ENCODE assay signal across 11 mouse cellular contexts in the genomic region with DNA sequence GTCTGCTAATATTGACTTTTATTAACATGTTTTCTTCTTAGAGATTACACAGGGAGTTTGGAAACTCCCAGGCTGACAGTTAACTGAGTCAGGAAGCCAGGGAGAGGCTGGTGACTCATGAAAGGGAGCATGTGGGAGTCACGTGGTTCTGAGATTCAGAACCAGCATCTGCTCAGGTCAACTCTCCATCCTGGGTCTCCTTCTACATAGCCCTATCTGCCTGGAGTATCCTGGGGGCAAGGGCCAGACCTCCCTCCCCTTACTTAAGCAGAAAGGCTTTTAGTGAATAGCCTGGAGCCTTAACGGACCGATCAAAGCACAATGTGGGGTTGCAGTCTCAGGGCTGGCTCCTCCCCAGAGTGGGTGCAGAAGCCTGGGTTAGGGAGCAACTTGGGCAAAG. TPM values are rescaled to one million over a fixed set of nuclear protein-coding genes. Genes with fewer than 3 reads are reported as not detected.
DNase-seq lines count a peak whose midpoint lies in the region; ATAC-seq and TF ChIP-seq lines count a peak whose summit lies in the region.
"Had no signal": no experiment of that assay in that cellular context is flagged by ENCODE, and none has a peak within 500 bp of the region (broad histone marks: within the 10 kb centered on the region; RNA-seq: fewer than 3 reads in every experiment).

No protein-coding gene starts in this region.

- no peaks in the 10 kb centered on the region for H3K9me3 ChIP-seq in forebrain, postnatal 0 days (ENCODE audit: low read length)
- no peaks in the 10 kb centered on the region for H3K9me3 ChIP-seq in forebrain, embryonic 10.5 days
- H3K9me3 ChIP-seq in stomach, postnatal 0 days (ENCODE audit: control insufficient read depth, low read length): no peaks in the 10 kb centered on the region
- H3K9me3 ChIP-seq: forebrain, embryonic 13.5 days; limb, embryonic 13.5 days had no signal

- H3K4me1 ChIP-seq in forebrain, postnatal 0 days (ENCODE audit: insufficient read depth): 0 out of 2 replicates have a peak, but pooled peaks cover 4% of the 10 kb centered on the region
- H3K4me1 ChIP-seq in forebrain, embryonic 10.5 days: peaks cover 41% of the 10 kb centered on the region
- no peaks in the 10 kb centered on the region for H3K4me1 ChIP-seq in stomach, postnatal 0 days (replicated peaks; ENCODE audit: control insufficient read depth, insufficient read depth)

- H3K27ac ChIP-seq in forebrain, postnatal 0 days (ENCODE audit: low read depth, low read length): peak overlapping the region; percentile 40; the same call in 1 of the 2 replicates
- H3K27ac ChIP-seq in forebrain, embryonic 10.5 days: no peak overlapping the region
- H3K27ac ChIP-seq in stomach, postnatal 0 days (replicated peaks): peak overlapping the region; percentile 53; the same call in 1 of the 2 replicates
- H3K27ac ChIP-seq: limb, embryonic 13.5 days had no signal

- 16% methylated on average over 3 of the region's 3 CpGs for WGBS in forebrain, postnatal 0 days
- 16% methylated on average over 3 of the region's 3 CpGs for WGBS in forebrain, embryonic 10.5 days
- 15% methylated on average over 3 of the region's 3 CpGs for WGBS in stomach, postnatal 0 days

- no peak for DNase-seq in forebrain, postnatal 0 days
- DNase-seq in forebrain, embryonic 10.5 days (ENCODE audit: extremely low spot score, low spot score): no peak
- peak; percentile 35 for DNase-seq in right cerebral cortex, postnatal 25 days
- DNase-seq in right cerebral cortex, postnatal 4 days: no peak
- peak; percentile 42 to 77 for DNase-seq in frontal cortex, adult 2 months (ENCODE audit: extremely low spot score in 1 of 2, low spot score in 1 of 2)
- peak; percentile 75 for DNase-seq in stomach, postnatal 0 days (ENCODE audit: low spot score)
- DNase-seq in thymus, postnatal 4 days: no peak
- no peak for DNase-seq in kidney, adult 11 months

- TF ChIP-seq CTCF in forebrain, postnatal 0 days (IDR thresholded peaks at IDR 0.05; ENCODE audit: low read depth): no peak
- no peak for TF ChIP-seq CTCF in stomach, postnatal 0 days (IDR thresholded peaks at IDR 0.05; ENCODE audit: low read depth)

- no peak overlapping the region for H3K4me2 ChIP-seq in forebrain, postnatal 0 days (ENCODE audit: low read depth)
- H3K4me2 ChIP-seq in stomach, postnatal 0 days (replicated peaks; ENCODE audit: low read depth): no peak overlapping the region
- H3K4me2 ChIP-seq: forebrain, embryonic 13.5 days; limb, embryonic 13.5 days had no signal

- no peaks in the 10 kb centered on the region for H3K36me3 ChIP-seq in forebrain, postnatal 0 days (ENCODE audit: insufficient read depth)
- H3K36me3 ChIP-seq in forebrain, embryonic 10.5 days (replicated peaks): no peaks in the 10 kb centered on the region
- no peaks in the 10 kb centered on the region for H3K36me3 ChIP-seq in stomach, postnatal 0 days (ENCODE audit: control insufficient read depth, insufficient read depth, low read length)
- H3K36me3 ChIP-seq: limb, embryonic 13.5 days had no signal

- no peak for ATAC-seq in forebrain, postnatal 0 days
- ATAC-seq in stomach, postnatal 0 days (ENCODE audit: low FRiP score, low TSS enrichment): peak; percentile 79; the same call in 1 of the 2 replicates
- ATAC-seq: forebrain, embryonic 13.5 days had no signal

- no peaks in the 10 kb centered on the region for H3K27me3 ChIP-seq in forebrain, postnatal 0 days (ENCODE audit: insufficient read depth, low read length)
- H3K27me3 ChIP-seq in forebrain, embryonic 10.5 days (ENCODE audit: poor library complexity, severe bottlenecking): peaks cover 30% of the 10 kb centered on the region
- H3K27me3 ChIP-seq in stomach, postnatal 0 days (ENCODE audit: control insufficient read depth, insufficient read depth, low read length): no peaks in the 10 kb centered on the region
- H3K27me3 ChIP-seq: forebrain, embryonic 13.5 days had no signal

- H3K9ac ChIP-seq in forebrain, postnatal 0 days: no peak overlapping the region
- H3K9ac ChIP-seq in stomach, postnatal 0 days (ENCODE audit: low read length): no peak overlapping the region
- H3K9ac ChIP-seq: forebrain, embryonic 13.5 days; limb, embryonic 13.5 days had no signal

- H3K4me3 ChIP-seq in forebrain, postnatal 0 days (ENCODE audit: low read depth, low read length): no peak overlapping the region
- H3K4me3 ChIP-seq in forebrain, embryonic 10.5 days: no peak overlapping the region
- H3K4me3 ChIP-seq in stomach, postnatal 0 days (ENCODE audit: low read depth, low read length): no peak overlapping the region
- H3K4me3 ChIP-seq: forebrain, embryonic 13.5 days; limb, embryonic 13.5 days had no signal

- TF ChIP-seq EP300 in stomach, postnatal 0 days (optimal IDR thresholded peaks at IDR 0.05): no peak

RNA-seq across cellular contexts. Expression of a gene that starts 30.7 kb away (rescaled TPM):
- total RNA-seq in forebrain, postnatal 0 days (2014; rRNA removed): 13.1 TPM in 2 replicates
- 2.6 TPM in 2 replicates for polyA plus RNA-seq in forebrain, postnatal 0 days (2015; fragmentation: Nextera tagmentation; extraction: Ambion mirVana)
- 0.12 and 0.54 TPM in 2 replicates for polyA plus RNA-seq in forebrain, embryonic 10.5 days (2016; fragmentation: Nextera tagmentation; extraction: Ambion mirVana)
- 31.1 and 34.2 TPM in 2 replicates for polyA plus RNA-seq in frontal cortex, adult 2 months (2012; rRNA removed)
- polyA plus RNA-seq in stomach, postnatal 0 days (2015; fragmentation: Nextera tagmentation; extraction: Ambion mirVana): 0.61 and 0.81 TPM in 2 replicates
- total RNA-seq: hematopoietic stem cell, adult 5-6 weeks had no signal

RNA-seq across cellular contexts. Expression of a gene that starts 48.6 kb away (rescaled TPM):
- total RNA-seq in forebrain, postnatal 0 days (2014; rRNA removed): 11.5 and 18.9 TPM in 2 replicates
- 6.7 and 7.0 TPM in 2 replicates for polyA plus RNA-seq in forebrain, postnatal 0 days (2015; fragmentation: Nextera tagmentation; extraction: Ambion mirVana)
- polyA plus RNA-seq in forebrain, embryonic 10.5 days (2016; fragmentation: Nextera tagmentation; extraction: Ambion mirVana): 1.5 TPM in 2 replicates
- 17.7 and 17.8 TPM in 2 replicates for polyA plus RNA-seq in frontal cortex, adult 2 months (2012; rRNA removed)
- polyA plus RNA-seq in stomach, postnatal 0 days (2015; fragmentation: Nextera tagmentation; extraction: Ambion mirVana): 3.6 and 4.0 TPM in 2 replicates
- total RNA-seq: hematopoietic stem cell, adult 5-6 weeks had no signal

Comparison
In these comparisons a context has a peak if more than half of its experiments do, and no peak if none do; other contexts are left out.
1. DNase-seq: peak in right cerebral cortex, postnatal 25 days (single experiment), frontal cortex, adult 2 months (2 of 2) and stomach, postnatal 0 days (single experiment); none in forebrain, postnatal 0 days (single experiment), forebrain, embryonic 10.5 days (single experiment), right cerebral cortex, postnatal 4 days (single experiment), thymus, postnatal 4 days (single experiment) and kidney, adult 11 months (single experiment).